Mouse (Mus musculus) small intestine, adult 2 months (tissue): Measurements from ENCODE around the gene Kctd6.

Experiments used
- CTCF ChIP-seq: fragments of 200-500 bp; IDR thresholded peaks from 2 replicates; pipeline ENCODE4 v1.5.1; 2012; ENCODE audit warnings: low read depth, mild to moderate bottlenecking, control low read depth, inconsistent platforms, low read length, moderate library complexity, mixed read lengths; ENCODE audit not compliant: insufficient replicate concordance, insufficient read length; ENCODE audit errors: extremely low read depth
- POLR2A ChIP-seq: fragments of 200-500 bp; IDR thresholded peaks from 2 replicates; pipeline ENCODE4 v1.6.1; 2012; ENCODE audit warnings: low read depth, mild to moderate bottlenecking, control low read depth, inconsistent platforms, low read length, moderate library complexity

GRCm38 (mm10) chr14:8246878-8247277 lies 32.9 kb downstream of the Kctd6 start:
- TF ChIP-seq POLR2A (no peak), CTCF (no peak)
